In genomic region chr17:56888050-56888449, GRCm38 (mm10) we compare ENCODE assay signal across 25 mouse cellular contexts. TPM values are rescaled to one million over a fixed set of nuclear protein-coding genes. Genes with fewer than 3 reads are reported as not detected.
A peak's percentile ranks its signal among the peaks of the same experiment; 100 is the strongest.
DNase-seq lines count a peak whose midpoint lies in the region; ATAC-seq and TF ChIP-seq lines count a peak whose summit lies in the region.
"Had no signal": no experiment of that assay in that cellular context is flagged by ENCODE, and none has a peak within 500 bp of the region (broad histone marks: within the 10 kb centered on the region; RNA-seq: fewer than 3 reads in every experiment).

No protein-coding gene starts in this region.

- 61% methylated on average over 2 of the region's 3 CpGs for WGBS in heart, adult 2 months
- 82% methylated on average over 2 of the region's 3 CpGs for WGBS in liver, embryonic 14.5 days (ENCODE audit: insufficient replicate concordance)
- WGBS in liver, embryonic 12.5 days (ENCODE audit: insufficient replicate concordance), result 65% methylated on average over 2 of the region's 3 CpGs

- no peak overlapping the region for H3K27ac ChIP-seq in heart, adult 2 months
- H3K27ac ChIP-seq in liver, embryonic 14.5 days, result no peak overlapping the region
- H3K27ac ChIP-seq in liver, embryonic 12.5 days, result no peak overlapping the region
- H3K27ac ChIP-seq in cortical plate, adult 2 months (ENCODE audit: insufficient read depth, low read length), result no peak overlapping the region
- H3K27ac ChIP-seq: embryonic facial prominence, embryonic 13.5 days; hindbrain, embryonic 15.5 days; liver, embryonic 15.5 days; midbrain, embryonic 10.5 days; neural tube, embryonic 13.5 days had no signal

- H3K4me1 ChIP-seq in heart, adult 2 months (ENCODE audit: control insufficient read depth, insufficient read depth, low read length), result peaks cover 2% of the 10 kb centered on the region; the same call in 1 of the 2 replicates
- H3K4me1 ChIP-seq in liver, embryonic 14.5 days (replicated peaks; ENCODE audit: control insufficient read depth in 2 of 2, insufficient read depth in 2 of 2, low read length in 1 of 2), result peaks cover 0 to 4% of the 10 kb centered on the region in 2 experiments; a peak in 1 of 4 replicates
- H3K4me1 ChIP-seq in liver, embryonic 12.5 days, result peaks cover 9% of the 10 kb centered on the region
- peaks cover 49% of the 10 kb centered on the region for H3K4me1 ChIP-seq in E14TG2a.4 (replicated peaks; ENCODE audit: low read depth, low read length)
- no peaks in the 10 kb centered on the region for H3K4me1 ChIP-seq in cortical plate, adult 2 months (ENCODE audit: control insufficient read depth, insufficient read depth, low read length)
- H3K4me1 ChIP-seq: embryonic facial prominence, embryonic 13.5 days; hindbrain, embryonic 15.5 days; midbrain, embryonic 10.5 days; neural tube, embryonic 13.5 days had no signal

- DNase-seq in heart, adult 2 months, result no peak
- DNase-seq in heart, postnatal 10 days, result no peak
- DNase-seq in liver, embryonic 14.5 days (ENCODE audit: low read depth in 3 of 3, low spot score in 3 of 3), result no peak
- no peak for DNase-seq in embryo, embryonic 9.5 days (ENCODE audit: extremely low spot score)
- DNase-seq: adrenal gland, adult 2 months; B cell, adult 2 months; cerebellum, adult 11-12 months; cerebellum, postnatal 25 days; gastrocnemius, postnatal 14 days; heart, postnatal 14 days; kidney, adult 8-10 months; kidney, postnatal 4 days; left cerebral cortex, postnatal 4 days; lung, postnatal 36 days; right cerebral cortex, postnatal 25 days; thymus, postnatal 36 days had no signal

- no peaks in the 10 kb centered on the region for H3K9me3 ChIP-seq in liver, embryonic 14.5 days (ENCODE audit: control insufficient read depth, low read length)
- no peaks in the 10 kb centered on the region for H3K9me3 ChIP-seq in liver, embryonic 12.5 days (replicated peaks)
- H3K9me3 ChIP-seq in E14TG2a.4 (ENCODE audit: low read length), result peaks cover 24% of the 10 kb centered on the region
- H3K9me3 ChIP-seq: hindbrain, embryonic 15.5 days; liver, embryonic 15.5 days; neural tube, embryonic 13.5 days had no signal

- H3K27me3 ChIP-seq in heart, adult 2 months (ENCODE audit: control insufficient read depth, insufficient read depth, low read length), result no peaks in the 10 kb centered on the region
- H3K27me3 ChIP-seq in liver, embryonic 14.5 days (ENCODE audit: control insufficient read depth, insufficient read depth, low read length), result no peaks in the 10 kb centered on the region
- H3K27me3 ChIP-seq in liver, embryonic 12.5 days (replicated peaks), result peaks cover 1% of the 10 kb centered on the region
- H3K27me3 ChIP-seq in E14TG2a.4 (ENCODE audit: insufficient read depth, low read length), result no peaks in the 10 kb centered on the region
- H3K27me3 ChIP-seq: embryonic facial prominence, embryonic 13.5 days; hindbrain, embryonic 15.5 days; neural tube, embryonic 13.5 days had no signal

- TF ChIP-seq CTCF in heart, adult 2 months (IDR thresholded peaks at IDR 0.05), result peak; percentile 34
- peak; percentile 45; the same call in 1 of the 2 replicates for TF ChIP-seq CTCF in liver, embryonic 14.5 days (IDR thresholded peaks at IDR 0.05; ENCODE audit: low read depth)
- TF ChIP-seq CTCF in E14TG2a.4 (conservative IDR thresholded peaks at IDR 0.05; ENCODE audit: low read length), result peak; percentile 68
- TF ChIP-seq CTCF in cortical plate, adult 2 months (IDR thresholded peaks at IDR 0.05; ENCODE audit: extremely low read depth, insufficient read depth, low read length), result 0 out of 2 replicates have a peak, but pooled peaks have one; percentile 14

- no peak overlapping the region for H3K4me3 ChIP-seq in heart, adult 2 months
- H3K4me3 ChIP-seq in liver, embryonic 14.5 days (ENCODE audit: insufficient read depth in 1 of 2, low read depth in 2 of 2, low read length in 2 of 2), result no peak overlapping the region
- H3K4me3 ChIP-seq in liver, embryonic 12.5 days, result no peak overlapping the region
- no peak overlapping the region for H3K4me3 ChIP-seq in E14TG2a.4 (replicated peaks; ENCODE audit: low read length)
- no peak overlapping the region for H3K4me3 ChIP-seq in cortical plate, adult 2 months (ENCODE audit: insufficient read depth, low read length)
- H3K4me3 ChIP-seq: embryonic facial prominence, embryonic 13.5 days; hindbrain, embryonic 15.5 days; liver, embryonic 15.5 days; midbrain, embryonic 10.5 days; neural tube, embryonic 13.5 days had no signal

- H3K4me2 ChIP-seq in liver, embryonic 14.5 days (ENCODE audit: low read depth), result no peak overlapping the region
- no peak overlapping the region for H3K4me2 ChIP-seq in liver, embryonic 12.5 days
- H3K4me2 ChIP-seq: embryonic facial prominence, embryonic 13.5 days; hindbrain, embryonic 15.5 days; liver, embryonic 15.5 days; neural tube, embryonic 13.5 days had no signal

- no peak for TF ChIP-seq POLR2A in heart, adult 2 months (IDR thresholded peaks at IDR 0.05; ENCODE audit: insufficient read depth, low read depth, low read length)
- TF ChIP-seq POLR2A in cortical plate, adult 2 months (IDR thresholded peaks at IDR 0.05; ENCODE audit: extremely low read depth, insufficient read depth, low read length), result no peak

- TF ChIP-seq EP300 in heart, adult 2 months (IDR thresholded peaks at IDR 0.05; ENCODE audit: insufficient read depth, low read depth, low read length), result no peak
- TF ChIP-seq EP300 in liver, embryonic 14.5 days (IDR thresholded peaks at IDR 0.05; ENCODE audit: low read depth), result no peak

- no peaks in the 10 kb centered on the region for H3K79me2 ChIP-seq in heart, adult 2 months (replicated peaks; ENCODE audit: control insufficient read depth, insufficient read depth, low read length)

- no peak for ATAC-seq in liver, embryonic 14.5 days (ENCODE audit: insufficient read depth)
- no peak for ATAC-seq in liver, embryonic 12.5 days

- H3K9ac ChIP-seq in heart, adult 2 months (ENCODE audit: low read depth, low read length), result no peak overlapping the region
- H3K9ac ChIP-seq in liver, embryonic 14.5 days (replicated peaks), result no peak overlapping the region
- no peak overlapping the region for H3K9ac ChIP-seq in liver, embryonic 12.5 days
- H3K9ac ChIP-seq: embryonic facial prominence, embryonic 13.5 days; hindbrain, embryonic 15.5 days; liver, embryonic 15.5 days; neural tube, embryonic 13.5 days had no signal

- no peaks in the 10 kb centered on the region for H3K36me3 ChIP-seq in heart, adult 2 months (ENCODE audit: control insufficient read depth, insufficient read depth, low read length)
- H3K36me3 ChIP-seq in liver, embryonic 14.5 days (replicated peaks; ENCODE audit: control insufficient read depth, insufficient read depth, low read depth), result no peaks in the 10 kb centered on the region
- peaks cover 25% of the 10 kb centered on the region for H3K36me3 ChIP-seq in liver, embryonic 12.5 days
- peaks cover 83% of the 10 kb centered on the region for H3K36me3 ChIP-seq in E14TG2a.4 (ENCODE audit: insufficient read depth, low read length)

- intact Hi-C loops in heart, adult 2 months (cut with DNase I), result no loop called here
- intact Hi-C loops in heart, postnatal 10 days (cut with DNase I), result no loop called here

RNA-seq across cellular contexts. Expression of gene 1700061G19Rik, which starts 12.8 kb away (rescaled TPM):
- total RNA-seq in heart, adult 2 months (2021), result not detected
- 0.04 TPM in 1 of 2 replicates, not detected in the other for polyA plus RNA-seq in heart, adult 2 months (2012; rRNA removed)
- total RNA-seq in heart, postnatal 10 days (2021), result under 1 TPM; 0.10 to 0.12 TPM
- 0.02 TPM in 1 of 2 replicates, not detected in the other for polyA plus RNA-seq in liver, embryonic 14.5 days (2012; rRNA removed)
- 0.05 TPM in 1 of 2 replicates, not detected in the other for polyA plus RNA-seq in liver, embryonic 14.5 days (2014; fragmentation: Nextera tagmentation; extraction: Ambion mirVana)
- polyA plus RNA-seq in liver, embryonic 12.5 days (2016; fragmentation: Nextera tagmentation; extraction: Ambion mirVana), result 0.08 and 0.11 TPM in 2 replicates
- polyA plus RNA-seq in cortical plate, adult 2 months (2012; rRNA removed), result 0.06 and 0.09 TPM in 2 replicates
- total RNA-seq: gastrocnemius, postnatal 14 days; heart, postnatal 14 days had no signal

RNA-seq across cellular contexts. Expression of gene Acsbg2, which starts 13.8 kb away (rescaled TPM):
- not detected for total RNA-seq in heart, adult 2 months (2021)
- polyA plus RNA-seq in heart, adult 2 months (2012; rRNA removed), result 0.04 and 0.09 TPM in 2 replicates
- not detected for total RNA-seq in heart, postnatal 10 days (2021)
- not detected in 2 replicates for polyA plus RNA-seq in liver, embryonic 14.5 days (2012; rRNA removed)
- not detected in 2 replicates for polyA plus RNA-seq in liver, embryonic 14.5 days (2014; fragmentation: Nextera tagmentation; extraction: Ambion mirVana)
- polyA plus RNA-seq in liver, embryonic 12.5 days (2016; fragmentation: Nextera tagmentation; extraction: Ambion mirVana), result not detected in 2 replicates
- 0.09 TPM in 1 of 2 replicates, not detected in the other for polyA plus RNA-seq in cortical plate, adult 2 months (2012; rRNA removed)
- total RNA-seq: gastrocnemius, postnatal 14 days; heart, postnatal 14 days; layer of hippocampus, postnatal 25 days; left cerebral cortex, postnatal 4 days had no signal
- polyA plus RNA-seq: embryonic facial prominence, embryonic 13.5 days; hindbrain, embryonic 15.5 days; liver, embryonic 15.5 days; midbrain, embryonic 10.5 days; neural tube, embryonic 13.5 days had no signal

RNA-seq across cellular contexts. Expression of gene Mllt1, which starts 47.2 kb away (rescaled TPM):
- 10 to 100 TPM; 25.3 to 27.2 TPM for total RNA-seq in heart, adult 2 months (2021)
- 27.2 and 31.4 TPM in 2 replicates for polyA plus RNA-seq in heart, adult 2 months (2012; rRNA removed)
- total RNA-seq in heart, postnatal 10 days (2021), result 10 to 100 TPM; 28.3 to 30.8 TPM
- 12.0 and 13.7 TPM in 2 replicates for polyA plus RNA-seq in liver, embryonic 14.5 days (2012; rRNA removed)
- 3.7 and 4.8 TPM in 2 replicates for polyA plus RNA-seq in liver, embryonic 14.5 days (2014; fragmentation: Nextera tagmentation; extraction: Ambion mirVana)
- 24.4 and 24.7 TPM in 2 replicates for polyA plus RNA-seq in liver, embryonic 12.5 days (2016; fragmentation: Nextera tagmentation; extraction: Ambion mirVana)
- polyA plus RNA-seq in cortical plate, adult 2 months (2012; rRNA removed), result 73.1 and 76.0 TPM in 2 replicates

RNA-seq across cellular contexts. Expression of gene Rfx2, which starts 57.2 kb away (rescaled TPM):
- 1 to 10 TPM; 2.8 to 3.0 TPM for total RNA-seq in heart, adult 2 months (2021)
- polyA plus RNA-seq in heart, adult 2 months (2012; rRNA removed), result 5.1 and 6.0 TPM in 2 replicates
- 10 to 100 TPM in 1 of 2 experiments, 1 to 10 TPM in 1; 6.5 to 10.5 TPM for total RNA-seq in heart, postnatal 10 days (2021)
- polyA plus RNA-seq in liver, embryonic 14.5 days (2012; rRNA removed), result 10.7 and 12.6 TPM in 2 replicates
- 6.8 and 8.5 TPM in 2 replicates for polyA plus RNA-seq in liver, embryonic 14.5 days (2014; fragmentation: Nextera tagmentation; extraction: Ambion mirVana)
- 12.6 and 13.6 TPM in 2 replicates for polyA plus RNA-seq in liver, embryonic 12.5 days (2016; fragmentation: Nextera tagmentation; extraction: Ambion mirVana)
- 2.6 and 3.2 TPM in 2 replicates for polyA plus RNA-seq in cortical plate, adult 2 months (2012; rRNA removed)

Comparison
In these comparisons a context has a peak if more than half of its experiments do, and no peak if none do; other contexts are left out.
1. CTCF ChIP-seq: peak in every context shown above with its lines; median percentile 68 in E14TG2a.4; 45 in liver, embryonic 14.5 days; 34 in heart, adult 2 months; 14 in cortical plate, adult 2 months.